Mouse (Mus musculus) hindbrain, embryonic 12.5 days (tissue): ENCODE measurements around the gene Gm48552. TPM values are rescaled to one million over a fixed set of nuclear protein-coding genes. Genes with fewer than 3 reads are reported as not detected.

ENCODE experiments used
- ATAC-seq: fragments of 200-750 bp; cut with Nextera tagmentation; 2 replicates; pipeline ENCODE4 v1.8.0; 2017; ENCODE audit warnings: moderate TSS enrichment; ENCODE audit not compliant: low FRiP score
- H3K27ac ChIP-seq: fragments of 300-500 bp; sonication (generic); 2 replicates; pipeline ENCODE4 v1.5.1; 2016; ENCODE audit warnings: mild to moderate bottlenecking
- H3K27me3 ChIP-seq: fragments of 300-500 bp; sonication (generic); 2 replicates; pipeline ENCODE4 v1.6.1; 2016; ENCODE audit warnings: mild to moderate bottlenecking
- H3K36me3 ChIP-seq: fragments of 300-500 bp; sonication (generic); 2 replicates; pipeline ENCODE4 v1.6.1; 2016; ENCODE audit warnings: mild to moderate bottlenecking
- H3K4me1 ChIP-seq: fragments of 300-500 bp; sonication (generic); 2 replicates; pipeline ENCODE4 v1.6.1; 2016
- H3K4me2 ChIP-seq: fragments of 300-500 bp; sonication (generic); replicated peaks from 2 replicates; pipeline ENCODE4 v1.6.1; 2016; ENCODE audit warnings: mild to moderate bottlenecking
- H3K4me3 ChIP-seq: fragments of 300-500 bp; sonication (generic); 2 replicates; pipeline ENCODE4 v1.5.1; 2016; ENCODE audit warnings: mild to moderate bottlenecking
- H3K9ac ChIP-seq: fragments of 300-500 bp; sonication (generic); 2 replicates; pipeline ENCODE4 v1.6.1; 2016; ENCODE audit warnings: mild to moderate bottlenecking, moderate library complexity
- H3K9me3 ChIP-seq: fragments of 300-500 bp; sonication (generic); replicated peaks from 2 replicates; pipeline ENCODE4 v1.6.1; 2016; ENCODE audit warnings: mild to moderate bottlenecking
- WGBS: fragments of 180-500 bp; shearing (Covaris S2); methylation state at CpG from one replicate; pipeline ENCODE4 v1.1.7; 2016; 5-methylcytosine and 5-hydroxymethylcytosine counted together
- polyA plus RNA-seq: library from polyadenylated mRNA; unstranded; fragments of >200 nt; fragmentation: Nextera tagmentation; extraction: Ambion mirVana; gene quantifications from 2 replicates; pipeline ENCODE4 v1.2.1, GENCODE M21; 2016

Gene Gm48552
- polyA plus RNA-seq, 1 experiment from 2014 or later, result 1.1 TPM

GRCm38 (mm10) chr10:81428507-81428870 lies 39.7 kb downstream of the Gm48552 start:
- Histone ChIP-seq H3K9ac (no peak overlapping the region), H3K4me1 (peaks cover 57% of the 10 kb centered on the region), H3K4me2 (no peak overlapping the region), H3K36me3 (no peaks in the 10 kb centered on the region), H3K27ac (no peak overlapping the region), H3K9me3 (no peaks in the 10 kb centered on the region), H3K4me3 (no peak overlapping the region), H3K27me3 (peaks cover 67% of the 10 kb centered on the region)
- WGBS, result 94% methylated on average over 7 of the region's 7 CpGs
- no peak for ATAC-seq

GRCm38 (mm10) chr10:81429092-81429491 lies 40.3 kb downstream of the Gm48552 start:
- H3K27ac ChIP-seq, result no peak overlapping the region

GRCm38 (mm10) chr10:81429605-81430061 lies 40.8 kb downstream of the Gm48552 start:
- ATAC-seq, result peak; percentile 26
- peak overlapping the region; percentile 91 for H3K9ac ChIP-seq
- peaks cover 55% of the 10 kb centered on the region for H3K4me1 ChIP-seq
- peak overlapping the region; percentile 80 for H3K4me3 ChIP-seq
- WGBS, result 1% methylated on average over 20 of the region's 20 CpGs
- H3K36me3 ChIP-seq, result no peaks in the 10 kb centered on the region
- H3K27me3 ChIP-seq, result peaks cover 61% of the 10 kb centered on the region
- H3K27ac ChIP-seq, result peak overlapping the region; percentile 94
- H3K9me3 ChIP-seq, result no peaks in the 10 kb centered on the region
- peak overlapping the region; percentile 67 for H3K4me2 ChIP-seq

More at GRCm38 (mm10) chr10:81429092-81429491, 40.3 kb downstream of the Gm48552 start:
- Histone ChIP-seq H3K4me2 (peak overlapping the region; percentile 67; the same call in 1 of the 2 replicates), H3K4me3 (peak overlapping the region; percentile 80; the same call in 1 of the 2 replicates), H3K27me3 (peaks cover 67% of the 10 kb centered on the region), H3K4me1 (peaks cover 60% of the 10 kb centered on the region), H3K9ac (no peak overlapping the region), H3K36me3 (no peaks in the 10 kb centered on the region), H3K9me3 (no peaks in the 10 kb centered on the region)
- no peak for ATAC-seq
- 26% methylated on average over 2 of the region's 2 CpGs for WGBS

DNA sequence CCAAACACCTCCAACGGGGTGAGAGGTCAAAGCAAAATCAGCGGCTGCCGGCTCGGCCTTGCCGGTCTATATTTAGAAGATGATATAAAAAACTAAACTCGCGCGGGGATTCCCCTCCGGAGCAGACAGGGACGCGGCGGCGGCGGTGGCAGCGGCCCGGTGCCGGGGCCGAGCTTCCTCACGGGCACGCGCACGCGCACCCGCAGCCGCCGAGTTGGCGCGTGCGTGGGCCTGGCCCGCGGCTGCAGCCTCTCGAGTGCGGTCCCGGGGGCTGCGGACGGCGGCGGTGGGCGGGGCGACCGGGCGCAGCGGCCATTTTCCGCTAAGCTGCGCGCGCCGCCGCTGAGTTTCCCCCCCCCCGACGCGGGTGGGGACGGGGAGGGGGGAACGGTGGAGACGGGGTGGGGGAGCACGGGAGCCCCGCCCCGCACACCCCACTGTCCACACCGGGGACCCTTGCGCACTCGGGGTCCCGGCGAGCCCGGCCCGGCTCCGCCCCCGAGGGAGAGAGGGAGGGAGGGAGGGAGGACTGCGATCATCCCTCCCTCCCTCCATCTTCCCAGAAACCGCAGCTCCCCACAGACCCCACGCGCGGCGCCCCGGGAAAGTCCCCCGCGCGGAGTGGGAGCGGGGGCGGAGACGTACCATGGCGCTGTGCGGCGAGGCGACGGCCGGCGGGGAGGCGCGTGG lies 41.5 kb downstream of the Gm48552 start:
- H3K27ac ChIP-seq, result peak overlapping the region; percentile 94
- no peaks in the 10 kb centered on the region for H3K9me3 ChIP-seq
- H3K4me2 ChIP-seq, result peak overlapping the region; percentile 67
- under 1% methylated on average over 64 of the region's 89 CpGs for WGBS
- peaks cover 55% of the 10 kb centered on the region for H3K27me3 ChIP-seq
- H3K36me3 ChIP-seq, result no peaks in the 10 kb centered on the region
- H3K4me3 ChIP-seq, result peak overlapping the region; percentile 80
- peaks cover 48% of the 10 kb centered on the region for H3K4me1 ChIP-seq
- peak overlapping the region; percentile 91 for H3K9ac ChIP-seq
- peak; percentile 29 for ATAC-seq

- H3K27ac ChIP-seq, result peak overlapping the region; percentile 94
- 2% methylated on average over 62 of the region's 70 CpGs for WGBS
- peaks cover 43% of the 10 kb centered on the region for H3K4me1 ChIP-seq
- peaks cover 48% of the 10 kb centered on the region for H3K27me3 ChIP-seq
- H3K9ac ChIP-seq, result peak overlapping the region; percentile 91
- ATAC-seq, result no peak
- H3K36me3 ChIP-seq, result no peaks in the 10 kb centered on the region
- peak overlapping the region; percentile 67 for H3K4me2 ChIP-seq
- no peaks in the 10 kb centered on the region for H3K9me3 ChIP-seq
- peak overlapping the region; percentile 80 for H3K4me3 ChIP-seq
These were observed 42.2 kb downstream of the Gm48552 start for GRCm38 (mm10) chr10:81430831-81431525.

GRCm38 (mm10) chr10:81431526-81432168 lies 42.8 kb downstream of the Gm48552 start:
- peaks cover 42% of the 10 kb centered on the region for H3K27me3 ChIP-seq
- no peaks in the 10 kb centered on the region for H3K9me3 ChIP-seq
- ATAC-seq, result no peak
- H3K4me3 ChIP-seq, result peak overlapping the region; percentile 80
- peaks cover 36% of the 10 kb centered on the region for H3K4me1 ChIP-seq
- H3K4me2 ChIP-seq, result peak overlapping the region; percentile 67
- WGBS, result 18% methylated on average over 15 of the region's 15 CpGs
- H3K9ac ChIP-seq, result no peak overlapping the region
- H3K36me3 ChIP-seq, result no peaks in the 10 kb centered on the region
- H3K27ac ChIP-seq, result no peak overlapping the region

- Histone ChIP-seq H3K4me2 (peak overlapping the region; percentile 48), H3K4me1 (peaks cover 29% of the 10 kb centered on the region), H3K27ac (no peak overlapping the region), H3K27me3 (peaks cover 39% of the 10 kb centered on the region), H3K4me3 (no peak overlapping the region), H3K9ac (no peak overlapping the region), H3K36me3 (no peaks in the 10 kb centered on the region), H3K9me3 (no peaks in the 10 kb centered on the region)
- no peak for ATAC-seq
- 64% methylated on average over 21 of the region's 21 CpGs for WGBS
These were observed 43.5 kb downstream of the Gm48552 start for GRCm38 (mm10) chr10:81432169-81432867.

DNA sequence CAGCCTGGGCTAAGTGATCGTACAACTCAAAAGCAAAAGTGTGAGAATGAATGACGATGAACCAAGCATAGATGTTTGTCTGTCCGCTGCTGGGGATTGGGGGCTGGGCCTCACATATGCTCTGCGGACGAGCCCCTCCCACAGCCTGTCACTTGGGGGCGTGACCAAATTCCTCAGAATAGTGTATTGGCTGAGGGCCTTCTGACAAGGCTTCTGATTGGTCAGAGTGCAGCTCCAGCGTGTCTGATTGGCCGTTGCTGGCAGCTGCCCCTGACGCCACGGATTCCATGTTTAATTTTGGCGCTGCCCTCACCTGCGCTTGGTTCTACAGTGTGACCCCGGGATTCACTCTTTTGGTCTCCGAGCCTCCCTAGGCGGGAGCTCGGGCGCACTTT lies 44.1 kb downstream of the Gm48552 start:
- H3K4me2 ChIP-seq, result peak overlapping the region; percentile 48
- peak; percentile 86 for ATAC-seq
- H3K27me3 ChIP-seq, result peaks cover 37% of the 10 kb centered on the region
- 4% methylated on average over 17 of the region's 17 CpGs for whole genome bisulfite sequencing
- peaks cover 28% of the 10 kb centered on the region for H3K4me1 ChIP-seq
- H3K36me3 ChIP-seq, result no peaks in the 10 kb centered on the region
- no peaks in the 10 kb centered on the region for H3K9me3 ChIP-seq
- H3K9ac ChIP-seq, result no peak overlapping the region
- H3K27ac ChIP-seq, result no peak overlapping the region
- H3K4me3 ChIP-seq, result peak overlapping the region; percentile 14; the same call in 1 of the 2 replicates

DNA sequence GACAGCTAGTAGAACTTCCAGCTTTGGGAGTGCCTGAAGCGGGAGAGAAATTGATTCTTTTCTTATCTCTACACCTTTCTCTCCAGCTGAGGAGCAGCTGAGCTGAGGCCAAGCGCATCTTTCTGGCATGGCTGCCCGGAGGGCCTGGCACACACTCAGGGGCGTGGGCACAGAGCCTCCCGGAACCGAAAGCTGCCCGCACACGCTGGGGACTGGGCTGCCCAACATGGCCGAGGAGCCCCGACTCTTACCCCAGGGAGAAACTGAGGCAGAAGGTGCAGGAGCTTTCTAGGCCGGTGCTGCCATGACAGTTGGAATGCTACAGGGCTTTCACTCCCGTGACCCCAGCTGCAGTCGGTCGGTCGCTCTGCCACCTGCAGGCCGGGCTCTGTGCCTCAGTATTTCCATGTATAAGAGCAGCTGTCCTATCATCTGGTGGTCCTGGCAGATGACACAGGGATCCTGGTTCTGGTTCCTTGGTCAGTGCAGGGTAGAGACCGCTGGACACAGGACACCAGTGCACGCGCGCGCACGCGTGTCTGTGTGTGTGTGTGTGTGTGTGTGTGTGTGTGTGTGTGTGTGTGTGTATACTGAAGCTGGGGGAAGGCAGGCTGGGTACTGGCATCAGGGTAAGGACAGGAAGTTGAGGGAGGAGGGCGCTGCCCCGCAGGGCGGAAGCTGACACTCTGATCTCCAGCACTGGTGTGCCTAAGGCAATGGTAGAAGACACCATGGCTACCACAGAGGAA lies 44.9 kb downstream of the Gm48552 start:
- H3K4me3 ChIP-seq, result no peak overlapping the region
- H3K9ac ChIP-seq, result no peak overlapping the region
- H3K27ac ChIP-seq, result no peak overlapping the region
- H3K9me3 ChIP-seq, result no peaks in the 10 kb centered on the region
- H3K27me3 ChIP-seq, result peaks cover 29% of the 10 kb centered on the region
- no peak for ATAC-seq
- no peaks in the 10 kb centered on the region for H3K36me3 ChIP-seq
- WGBS, result 72% methylated on average over 26 of the region's 26 CpGs
- peaks cover 28% of the 10 kb centered on the region for H3K4me1 ChIP-seq
- H3K4me2 ChIP-seq, result 0 out of 2 replicates have a peak overlapping the region, but pooled peaks have one; percentile 48

DNA sequence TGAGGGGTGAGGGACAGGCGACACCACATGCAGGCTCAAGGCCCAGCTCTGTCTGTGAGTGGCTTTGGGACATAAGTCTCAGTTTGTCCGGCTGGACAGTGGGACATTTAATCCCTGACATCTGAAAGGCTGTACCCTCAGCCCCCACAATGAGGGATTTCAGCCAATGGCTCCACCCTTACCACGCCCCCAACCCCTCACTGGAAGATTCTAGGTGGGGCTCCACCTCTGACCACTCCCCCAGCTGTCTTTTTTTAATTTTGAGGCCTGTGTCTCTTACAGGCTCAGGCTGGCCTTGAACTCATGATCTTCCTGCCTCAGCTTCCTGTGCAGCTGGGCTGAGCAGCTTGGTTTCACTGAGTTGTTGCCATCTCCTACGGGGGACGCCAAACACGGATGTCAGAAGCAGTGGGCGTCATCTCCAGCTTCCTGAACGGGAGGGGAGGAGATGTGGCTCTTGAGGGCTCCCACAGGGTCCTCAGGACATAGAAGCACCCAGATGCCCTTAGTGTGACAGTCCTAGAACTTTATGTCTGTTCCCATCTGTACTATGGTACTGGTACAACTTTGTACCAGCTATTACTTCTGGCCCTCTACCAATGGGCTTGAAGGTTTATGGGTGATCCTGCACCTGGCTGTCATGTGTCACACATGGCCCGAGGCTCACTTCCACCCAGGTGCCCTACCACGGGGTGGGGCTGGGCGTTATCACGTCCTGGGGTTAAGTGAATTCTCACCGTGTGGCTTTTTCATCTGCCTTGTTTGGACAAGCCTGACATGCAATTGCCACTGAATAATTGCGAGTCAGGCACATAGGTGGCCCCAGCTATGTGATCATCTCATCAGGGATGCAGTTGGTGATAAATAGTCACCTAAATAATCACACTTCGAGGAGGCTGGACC lies 45.8 kb downstream of the Gm48552 start:
- 63% methylated on average over 15 of the region's 15 CpGs for WGBS
- no peaks in the 10 kb centered on the region for H3K36me3 ChIP-seq
- H3K4me1 ChIP-seq, result peaks cover 21% of the 10 kb centered on the region
- ATAC-seq, result no peak
- H3K4me3 ChIP-seq, result no peak overlapping the region
- H3K27ac ChIP-seq, result no peak overlapping the region
- no peak overlapping the region for H3K9ac ChIP-seq
- H3K27me3 ChIP-seq, result peaks cover 22% of the 10 kb centered on the region; the same call in 1 of the 2 replicates
- H3K4me2 ChIP-seq, result no peak overlapping the region
- no peaks in the 10 kb centered on the region for H3K9me3 ChIP-seq
